Mouse (Mus musculus) WW6 (cell line): Measurements from ENCODE around the gene Lamc1.
"Not testable (repeated sequence)": the region's sequence is repeated elsewhere in the genome, so short reads cannot be mapped to it uniquely, and the experiment has no call there.

ENCODE experiments used
- DNase-seq: peaks from one replicate; pipeline ENCODE4 v3.0.0-alpha.2; 2013; ENCODE audit warnings: low read depth, low spot score

Lamc1 gene

GRCm38 (mm10) chr1:153331796-153332443 lies 666 bp downstream of the Lamc1 start:
- DNase-seq: no peak

- DNase-seq: no peak
These were observed 1.4 kb downstream of the Lamc1 start for GRCm38 (mm10) chr1:153331206-153331605.

GRCm38 (mm10) chr1:153329306-153329705 lies 3.3 kb downstream of the Lamc1 start:
- DNase-seq: no peak

- no peak for DNase-seq
These were observed 5.5 kb downstream of the Lamc1 start for GRCm38 (mm10) chr1:153327063-153327462.

- DNase-seq: no peak
These were observed 6.4 kb downstream of the Lamc1 start for GRCm38 (mm10) chr1:153326226-153326625.

- no peak for DNase-seq
These were observed 11.2 kb downstream of the Lamc1 start for GRCm38 (mm10) chr1:153321404-153321803.

GRCm38 (mm10) chr1:153320554-153321147 lies 11.9 kb downstream of the Lamc1 start:
- DNase-seq: no peak

- DNase-seq: no peak
These were observed 12.5 kb downstream of the Lamc1 start for GRCm38 (mm10) chr1:153320121-153320520.

GRCm38 (mm10) chr1:153318741-153319140 lies 13.8 kb downstream of the Lamc1 start:
- no peak for DNase-seq

- DNase-seq: no peak
These were observed 14.3 kb downstream of the Lamc1 start for GRCm38 (mm10) chr1:153318287-153318686.

- no peak for DNase-seq
These were observed 14.9 kb downstream of the Lamc1 start for GRCm38 (mm10) chr1:153317486-153318260.

- DNase-seq: no peak
These were observed 15.6 kb downstream of the Lamc1 start for GRCm38 (mm10) chr1:153316956-153317355.

GRCm38 (mm10) chr1:153316286-153316685 lies 16.3 kb downstream of the Lamc1 start:
- DNase-seq: no peak

- no peak for DNase-seq
These were observed 17.5 kb downstream of the Lamc1 start for GRCm38 (mm10) chr1:153315121-153315520.

- no peak for DNase-seq
These were observed 19.6 kb downstream of the Lamc1 start for GRCm38 (mm10) chr1:153312992-153313391.

- no peak for DNase-seq
These were observed 22.4 kb downstream of the Lamc1 start for GRCm38 (mm10) chr1:153310190-153310589.

- no peak for DNase-seq
These were observed 23.3 kb downstream of the Lamc1 start for GRCm38 (mm10) chr1:153309310-153309709.

- DNase-seq: no peak
These were observed 23.7 kb downstream of the Lamc1 start for GRCm38 (mm10) chr1:153308915-153309296.

- no peak for DNase-seq
These were observed 24.2 kb downstream of the Lamc1 start for GRCm38 (mm10) chr1:153308179-153308914.

GRCm38 (mm10) chr1:153307509-153308178 lies 24.9 kb downstream of the Lamc1 start:
- DNase-seq: no peak

GRCm38 (mm10) chr1:153305728-153306127 lies 26.9 kb downstream of the Lamc1 start:
- DNase-seq: not testable (repeated sequence)
